Mouse (Mus musculus) megakaryocyte-erythroid progenitor cell, adult 5-6 weeks (primary cell): ENCODE measurements at regions not wholly inside any gene's neighbourhood (a gene's known extent, or its start where the extent isn't known, plus 50 kb on each side); places are given as distances from the start of the nearest gene placed in this dataset.

Experiments
- ATAC-seq: replicated peaks from 2 replicates; pipeline ENCODE4 v1.8.0; 2016; ENCODE audit warnings: mild to moderate bottlenecking, inconsistent platforms; ENCODE audit not compliant: severe bottlenecking, poor library complexity, low FRiP score, low TSS enrichment

DNA sequence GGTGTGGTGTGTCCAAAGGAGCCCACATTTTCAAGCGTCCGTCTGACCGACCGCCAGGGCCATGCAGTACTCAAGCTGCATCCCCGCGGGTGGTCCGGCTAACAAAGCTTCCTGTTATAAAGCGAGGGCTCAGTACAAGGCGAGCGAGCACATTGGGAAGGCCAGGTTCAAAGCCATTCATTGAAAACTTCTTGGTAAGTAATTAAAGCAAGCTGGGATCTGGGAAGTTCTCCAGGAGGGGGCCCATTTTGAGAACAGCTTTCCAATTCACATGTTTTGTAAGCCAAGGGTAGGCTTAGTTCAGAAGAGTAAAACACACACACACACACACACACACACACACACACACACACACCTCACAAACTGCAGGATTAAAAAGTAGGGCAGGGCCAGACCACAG, 57.3 kb upstream of the Prep start:
- no peak for ATAC-seq

- no peak for ATAC-seq
These were observed 57.8 kb upstream of the Prep start for GRCm38 (mm10) chr10:45009235-45009634.

DNA sequence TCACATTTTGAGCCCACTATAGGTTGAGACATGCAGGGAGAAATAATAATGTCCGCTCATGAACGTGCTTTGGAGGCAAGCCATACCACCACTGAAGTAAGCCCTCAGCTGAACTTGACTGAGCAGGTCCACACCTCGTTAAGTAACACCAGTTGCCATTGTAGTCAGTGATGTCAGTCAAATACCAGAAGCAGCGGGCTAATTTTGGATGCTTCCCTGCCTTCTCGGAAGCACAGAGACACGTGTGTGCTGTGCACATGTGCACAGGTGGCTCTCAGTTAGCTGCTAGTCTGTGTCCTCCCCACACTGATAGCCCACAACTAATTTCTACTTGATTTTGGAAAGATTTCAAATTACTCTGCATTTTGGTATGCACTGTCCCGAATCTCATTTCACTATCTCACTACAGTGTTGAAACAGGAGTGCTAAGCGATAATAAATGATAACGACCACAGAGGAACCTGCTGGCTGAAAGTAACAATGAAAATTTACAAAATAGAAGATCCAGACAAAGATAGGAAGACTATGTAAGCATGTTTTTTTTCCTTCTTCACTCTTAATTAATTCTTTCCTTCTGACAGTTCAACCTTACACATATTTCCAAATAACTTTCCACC, 62.9 kb upstream of the Prep start:
- ATAC-seq = peak; percentile 38

DNA sequence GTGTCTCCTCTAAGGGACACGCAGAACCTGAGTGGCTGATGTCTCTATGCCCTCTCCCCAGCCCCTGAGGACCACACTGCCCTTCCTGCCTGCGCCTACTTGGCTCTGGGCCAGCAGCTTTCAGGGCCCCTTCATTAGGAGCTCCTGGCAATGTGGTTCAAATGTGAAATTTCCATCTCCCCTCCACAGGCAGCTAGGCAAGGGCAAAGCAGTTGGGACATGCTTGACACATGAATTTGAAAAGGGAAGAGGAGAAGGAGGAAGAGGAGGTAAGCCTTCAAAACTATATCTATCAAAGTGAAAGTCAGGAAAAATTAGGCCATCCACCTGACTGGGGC, 63.7 kb upstream of the Prep start:
- no peak for ATAC-seq

- no peak for ATAC-seq
These were observed 64.2 kb upstream of the Prep start for GRCm38 (mm10) chr10:45002637-45003343.

DNA sequence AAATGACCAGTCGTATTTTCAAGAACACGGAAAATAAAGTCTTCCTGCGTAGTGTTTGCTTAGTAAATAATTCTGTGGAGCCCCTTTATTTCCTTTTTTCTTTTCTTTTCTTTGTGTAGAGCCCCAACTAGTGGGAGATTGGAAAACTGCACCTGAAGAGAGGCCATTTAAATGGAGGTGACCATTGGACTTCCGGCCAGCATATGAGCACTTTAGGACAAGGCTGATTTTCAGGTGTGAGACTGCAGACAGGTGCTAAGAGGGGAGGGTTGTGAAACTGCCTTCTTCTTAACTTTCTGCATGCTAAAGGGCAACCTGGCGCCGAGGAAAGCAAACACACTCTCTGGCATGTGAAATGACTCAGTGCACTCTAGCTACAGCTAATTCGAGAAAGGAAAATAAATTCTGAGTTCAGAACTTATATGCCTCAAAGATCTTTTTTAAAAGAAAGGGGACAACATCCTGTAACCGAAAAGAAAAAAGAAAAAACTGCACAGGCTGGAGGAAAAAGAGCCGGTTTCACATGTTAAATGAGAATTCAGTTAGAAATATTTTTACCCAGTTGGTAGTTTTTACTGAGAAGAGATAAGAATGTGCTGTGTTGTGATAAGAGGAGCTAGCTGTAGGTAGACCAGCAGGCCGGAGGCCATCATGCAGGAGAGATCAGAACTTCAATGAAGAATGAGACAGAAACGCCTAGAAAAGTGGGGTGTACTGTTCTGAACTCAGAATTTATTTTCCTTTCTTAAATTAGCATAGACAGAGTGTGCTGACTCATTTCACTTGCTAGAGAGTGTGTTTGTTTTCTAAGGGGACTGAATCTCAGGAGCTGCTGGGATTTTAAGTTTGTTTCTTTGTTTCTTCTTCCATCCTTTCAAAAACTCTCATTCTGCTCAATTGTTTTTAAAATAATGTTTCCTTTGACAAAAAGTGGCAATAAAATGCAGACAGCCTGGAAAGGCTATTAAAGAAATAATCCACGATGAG, 65.8 kb upstream of the Prep start:
- peak; percentile 77 for ATAC-seq

- ATAC-seq = peak; percentile 16; the same call in 1 of the 2 replicates
These were observed 66.8 kb upstream of the Prep start for GRCm38 (mm10) chr10:45000027-45000840.

DNA sequence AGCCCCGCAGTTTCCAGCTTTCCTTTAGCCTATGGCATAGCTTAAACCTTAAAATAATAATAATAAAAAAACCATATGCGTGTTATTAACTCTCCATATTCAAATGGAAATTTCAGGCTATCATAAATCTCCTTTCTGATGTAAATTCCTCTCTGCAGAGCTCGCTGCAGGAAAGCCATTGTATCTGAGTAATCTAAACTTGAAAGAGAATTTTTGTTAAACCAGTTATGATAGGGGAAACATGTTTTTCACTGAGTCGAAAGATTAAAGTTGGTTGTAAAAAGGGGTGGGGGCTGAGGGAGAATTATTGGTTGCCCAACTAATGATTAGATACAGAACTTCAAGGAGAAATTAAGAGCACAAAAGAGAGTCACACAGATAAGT, 69.1 kb upstream of the Prep start:
- ATAC-seq = no peak

GRCm38 (mm10) chr10:44997184-44997905, 69.7 kb upstream of the Prep start:
- no peak for ATAC-seq

DNA sequence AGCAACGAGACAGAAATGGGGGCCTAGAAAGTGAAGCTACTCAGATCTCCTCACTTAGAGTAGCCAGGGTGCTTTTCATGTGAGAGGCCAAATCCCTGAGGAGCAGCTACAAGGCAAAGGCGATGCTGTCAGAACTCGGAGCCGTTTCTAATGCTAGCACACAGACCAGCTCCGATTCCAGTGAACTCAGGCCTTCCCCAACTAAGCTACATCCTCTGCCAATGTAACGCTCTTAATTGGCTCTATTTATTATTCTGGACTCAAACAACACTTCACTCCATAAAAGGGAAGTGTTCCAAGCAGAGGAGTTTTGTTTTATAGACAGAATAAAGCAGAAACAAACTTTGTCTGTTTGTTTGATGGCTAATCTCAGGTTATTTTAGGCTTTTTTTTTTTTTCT, 71.2 kb upstream of the Prep start:
- no peak for ATAC-seq

GRCm38 (mm10) chr10:44994385-44995281, 72.4 kb upstream of the Prep start:
- ATAC-seq = no peak

GRCm38 (mm10) chr10:44993470-44994260, 73.3 kb upstream of the Prep start:
- ATAC-seq = no peak

GRCm38 (mm10) chr10:44989539-44989938, 77.5 kb upstream of the Prep start:
- no peak for ATAC-seq

DNA sequence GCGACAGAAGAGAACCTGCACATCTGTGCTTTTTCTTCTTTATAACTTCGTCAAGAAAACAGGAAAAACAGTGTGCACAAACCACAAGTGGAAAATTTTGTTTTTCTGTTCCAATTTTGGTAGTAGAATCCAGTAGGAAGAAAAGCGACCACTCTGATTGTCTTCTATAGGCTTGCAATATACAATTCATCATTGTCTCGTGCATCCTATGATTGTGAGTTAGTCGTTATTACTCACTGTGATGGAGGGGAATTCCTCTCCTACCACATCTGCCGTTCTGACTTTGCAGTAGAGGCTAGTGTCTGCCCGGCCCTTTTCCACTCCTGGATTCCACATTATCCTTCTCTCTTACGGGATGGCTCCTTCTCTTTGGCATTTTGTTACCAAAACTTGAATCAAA, 78.2 kb upstream of the Prep start:
- no peak for ATAC-seq

GRCm38 (mm10) chr10:44987615-44988014, 79.4 kb upstream of the Prep start:
- no peak for ATAC-seq

- no peak for ATAC-seq
These were observed 85.1 kb upstream of the Prep start for GRCm38 (mm10) chr10:44981913-44982312.

DNA sequence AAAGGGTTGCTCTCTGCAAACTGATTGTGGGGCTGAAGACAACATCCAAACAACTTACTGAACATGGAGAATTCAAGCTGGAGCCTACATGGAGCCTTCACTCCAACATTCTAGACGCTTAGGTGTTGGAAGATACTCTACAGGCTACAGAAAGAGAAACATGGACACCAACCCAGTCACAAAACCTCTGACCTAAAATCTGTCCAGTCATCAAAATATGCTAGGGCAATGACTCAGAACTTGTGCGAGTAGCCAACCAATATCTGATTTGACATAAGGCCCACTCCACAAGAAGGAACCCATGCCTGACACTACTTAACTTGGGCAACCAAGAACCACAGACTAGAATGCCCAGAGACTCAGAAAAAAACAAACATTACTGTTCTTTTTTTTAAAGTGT, 90.2 kb upstream of the Prep start:
- no peak for ATAC-seq
